Mouse (Mus musculus) thymus, postnatal 14 days (tissue): Measurements from ENCODE around the gene Baz2b.
"Not testable (repeated sequence)": the region's sequence is repeated elsewhere in the genome, so short reads cannot be mapped to it uniquely, and the experiment has no call there.

Experiments used
- DNase-seq: peaks from one replicate; pipeline ENCODE4 v3.0.0; 2021

Gene Baz2b

DNA sequence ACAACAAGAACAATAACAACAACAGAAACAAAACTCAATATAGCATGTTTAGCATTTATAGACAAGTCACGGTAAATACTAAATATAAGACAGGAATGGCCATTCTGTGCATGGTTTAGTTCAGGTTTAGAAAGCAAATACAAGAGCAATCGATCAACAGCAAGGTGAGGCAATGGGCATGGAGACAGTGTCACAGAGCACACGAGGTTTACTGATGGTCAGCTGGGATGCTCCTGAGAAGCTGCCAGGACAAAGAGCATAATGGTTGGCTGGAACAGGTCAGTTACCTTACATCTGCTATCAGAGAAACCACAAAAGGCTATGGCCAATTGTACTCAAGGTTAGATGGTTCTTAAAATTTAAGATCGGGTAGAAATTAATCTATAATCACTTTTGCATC lies 277.4 kb downstream of the Baz2b start:
- no peak for DNase-seq

DNA sequence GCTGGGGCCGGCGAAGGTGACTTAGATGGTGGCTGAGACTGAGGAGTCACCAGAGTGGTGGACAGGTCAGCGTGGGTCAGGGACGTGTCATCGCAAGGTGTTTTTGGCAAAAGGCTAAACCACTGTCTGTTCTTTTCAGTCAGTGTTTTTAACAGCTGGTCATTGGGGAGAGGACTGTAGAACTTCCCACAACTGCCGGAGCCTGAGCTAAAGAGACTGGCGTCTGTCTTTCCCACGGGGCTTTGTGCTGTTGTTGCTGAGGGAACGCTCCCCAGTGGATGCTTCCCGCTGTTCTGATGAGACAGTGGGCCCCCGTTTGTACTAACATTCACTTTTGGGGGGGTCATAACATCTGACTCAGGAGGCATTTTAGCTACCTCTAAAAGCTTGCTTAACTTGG lies 296.0 kb downstream of the Baz2b start:
- no peak for DNase-seq

DNA sequence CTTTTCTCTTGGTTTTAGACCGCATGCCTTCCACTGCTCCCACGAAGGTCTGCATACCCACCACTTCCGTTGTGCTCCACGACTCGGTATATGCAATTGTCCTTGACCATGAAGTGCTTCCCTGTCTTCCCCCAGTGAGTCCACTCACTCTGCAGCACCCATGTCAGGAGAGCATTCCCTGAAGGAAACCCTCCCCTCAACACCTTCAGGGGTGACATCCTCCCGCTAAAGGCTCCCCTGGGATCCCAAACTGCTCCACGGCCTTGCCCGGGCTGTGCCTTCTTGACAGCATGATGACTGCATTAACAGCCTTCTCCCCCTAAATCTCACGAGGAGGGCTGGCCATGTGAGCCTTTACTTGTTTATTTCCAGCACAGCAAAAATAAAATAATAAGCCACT lies 301.6 kb downstream of the Baz2b start:
- DNase-seq = no peak

DNA sequence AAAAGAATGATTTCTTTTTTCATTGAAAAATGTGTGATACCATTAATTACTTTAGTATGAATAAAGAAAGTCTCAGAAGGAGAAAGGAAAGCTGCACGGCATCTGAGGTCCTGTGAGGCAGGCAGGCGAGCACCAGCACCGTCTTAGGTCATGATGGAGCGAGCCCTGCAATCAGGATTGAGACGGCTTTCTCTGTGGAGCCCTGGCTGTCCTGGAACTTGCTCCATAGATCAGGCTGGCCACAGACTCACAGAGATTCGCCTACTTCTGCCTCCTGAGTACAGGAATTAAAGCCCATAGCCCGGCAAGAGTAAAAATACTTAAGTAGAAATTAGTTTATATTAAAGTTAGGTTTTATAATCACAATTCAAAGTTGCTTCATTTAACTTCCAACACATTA lies 305.6 kb downstream of the Baz2b start:
- no peak for DNase-seq

DNA sequence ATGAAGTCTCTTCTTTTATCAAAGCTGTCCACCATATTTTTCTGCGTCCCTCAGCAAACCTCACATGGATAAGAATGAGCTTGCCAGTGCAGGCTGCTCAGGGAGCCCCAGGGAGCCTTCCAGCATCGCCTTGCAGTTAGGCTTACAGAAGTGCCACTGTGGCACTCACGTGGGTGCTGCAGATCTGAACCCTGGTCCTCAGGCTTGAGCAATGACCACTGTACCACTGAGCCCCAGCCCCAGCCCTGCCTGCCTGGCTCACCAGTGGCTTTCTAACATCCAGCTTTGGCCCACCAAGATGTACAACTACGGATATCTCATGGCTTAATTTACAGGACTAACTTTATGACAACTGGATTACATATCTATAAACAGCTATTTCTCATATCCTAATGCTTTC lies 311.0 kb downstream of the Baz2b start:
- no peak for DNase-seq

DNA sequence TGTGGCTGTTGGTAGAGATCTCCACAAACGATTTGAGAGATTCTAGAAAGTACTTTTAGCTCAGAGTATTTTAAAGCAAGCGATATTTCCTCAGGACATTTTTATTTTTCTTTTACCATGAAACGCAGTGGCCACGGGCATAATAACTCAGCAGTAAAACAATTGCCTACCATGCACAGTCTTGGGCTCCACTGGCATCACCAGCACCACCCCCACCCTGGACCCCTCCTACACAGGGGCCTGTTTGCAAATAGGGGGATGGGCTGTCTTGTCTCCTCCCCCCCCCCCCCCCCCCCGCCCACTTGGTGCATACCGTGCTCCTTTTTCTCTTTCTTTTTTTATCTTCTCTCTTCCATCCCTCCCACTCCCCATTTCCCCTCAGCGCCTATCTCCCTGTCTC lies 311.5 kb downstream of the Baz2b start:
- DNase-seq = no peak

DNA sequence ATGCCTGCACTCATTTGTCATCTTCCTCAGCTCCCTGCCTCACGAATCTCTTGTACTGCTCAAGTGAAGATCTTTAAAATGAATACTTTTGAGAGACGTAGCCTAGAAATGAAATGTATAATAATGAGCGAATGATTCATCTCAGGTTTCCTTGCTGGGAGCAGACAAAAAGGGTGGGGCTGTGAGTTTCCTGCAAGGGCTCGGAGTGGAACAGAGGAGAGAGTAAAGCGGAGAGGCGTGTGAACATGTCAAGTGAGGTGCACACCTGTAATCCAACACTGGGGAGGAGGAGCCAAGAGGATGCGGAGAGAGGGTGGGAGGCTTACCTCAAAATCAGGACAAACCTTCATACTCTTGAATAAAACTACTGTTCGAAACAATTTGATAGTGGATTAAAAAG lies 312.8 kb downstream of the Baz2b start:
- DNase-seq = no peak

DNA sequence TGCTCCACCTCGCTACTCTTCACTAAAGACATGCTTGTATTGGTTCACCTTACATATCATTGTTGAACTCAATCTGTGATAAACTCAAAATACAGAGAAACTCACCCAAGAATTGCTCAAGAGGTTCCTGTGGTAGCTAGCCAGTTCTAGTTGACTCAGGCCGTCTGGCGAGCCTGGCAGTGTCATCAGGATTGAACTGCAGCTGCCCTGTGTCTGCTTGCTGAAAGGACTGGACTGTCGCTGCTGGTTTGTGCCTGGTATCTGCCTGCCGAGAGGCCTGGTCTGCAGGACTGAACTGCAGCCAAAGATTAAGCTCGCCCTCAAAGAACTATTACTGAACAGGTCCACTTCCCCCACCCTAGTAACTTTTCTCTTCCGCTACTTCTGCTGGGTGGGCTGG lies 313.2 kb downstream of the Baz2b start:
- DNase-seq = no peak

DNA sequence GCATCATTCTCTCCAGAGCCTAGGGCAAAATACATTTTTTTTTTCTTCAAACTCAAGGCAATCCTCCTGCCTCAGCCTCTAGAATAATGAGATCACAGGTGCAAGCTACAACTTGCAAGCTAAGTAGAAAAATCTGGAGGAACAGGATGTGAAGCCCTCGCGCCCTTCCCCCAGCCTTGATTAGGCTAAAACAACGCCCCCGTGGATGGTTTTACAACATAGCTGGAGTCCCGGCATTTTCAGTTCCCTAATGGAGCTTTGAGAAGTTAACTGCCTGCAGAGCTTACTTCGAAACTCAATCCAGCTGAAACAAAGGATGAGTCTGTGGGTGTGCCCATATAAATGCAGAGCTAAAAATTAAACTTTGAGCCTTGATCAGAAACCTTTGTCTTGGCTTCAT lies 319.9 kb downstream of the Baz2b start:
- no peak for DNase-seq

DNA sequence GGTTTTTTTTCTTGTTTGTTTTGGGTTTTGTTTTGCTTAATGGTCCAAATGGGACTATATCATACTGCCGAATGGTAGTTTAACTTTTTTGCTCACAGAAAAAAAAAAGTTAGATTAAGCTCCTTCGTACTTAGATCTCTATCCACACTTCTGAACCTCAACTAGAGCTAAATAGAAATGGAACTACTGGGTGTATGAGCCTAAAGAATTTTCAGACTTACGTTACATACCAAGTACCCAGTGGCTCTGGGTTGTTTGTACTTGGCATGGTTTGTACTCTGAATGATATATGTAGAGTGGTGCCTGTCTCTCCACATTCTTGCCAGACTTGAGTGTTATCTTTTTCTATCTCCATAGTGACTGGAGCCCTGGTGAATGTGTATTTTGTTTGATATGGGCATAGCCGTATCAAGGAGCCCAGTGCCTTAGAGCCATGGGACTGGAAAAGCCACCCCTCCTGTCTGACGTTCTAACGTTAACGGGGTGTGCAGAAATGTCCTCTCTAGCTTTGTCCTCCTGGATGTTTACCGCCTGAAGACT lies 326.8 kb downstream of the Baz2b start:
- DNase-seq = no peak

DNA sequence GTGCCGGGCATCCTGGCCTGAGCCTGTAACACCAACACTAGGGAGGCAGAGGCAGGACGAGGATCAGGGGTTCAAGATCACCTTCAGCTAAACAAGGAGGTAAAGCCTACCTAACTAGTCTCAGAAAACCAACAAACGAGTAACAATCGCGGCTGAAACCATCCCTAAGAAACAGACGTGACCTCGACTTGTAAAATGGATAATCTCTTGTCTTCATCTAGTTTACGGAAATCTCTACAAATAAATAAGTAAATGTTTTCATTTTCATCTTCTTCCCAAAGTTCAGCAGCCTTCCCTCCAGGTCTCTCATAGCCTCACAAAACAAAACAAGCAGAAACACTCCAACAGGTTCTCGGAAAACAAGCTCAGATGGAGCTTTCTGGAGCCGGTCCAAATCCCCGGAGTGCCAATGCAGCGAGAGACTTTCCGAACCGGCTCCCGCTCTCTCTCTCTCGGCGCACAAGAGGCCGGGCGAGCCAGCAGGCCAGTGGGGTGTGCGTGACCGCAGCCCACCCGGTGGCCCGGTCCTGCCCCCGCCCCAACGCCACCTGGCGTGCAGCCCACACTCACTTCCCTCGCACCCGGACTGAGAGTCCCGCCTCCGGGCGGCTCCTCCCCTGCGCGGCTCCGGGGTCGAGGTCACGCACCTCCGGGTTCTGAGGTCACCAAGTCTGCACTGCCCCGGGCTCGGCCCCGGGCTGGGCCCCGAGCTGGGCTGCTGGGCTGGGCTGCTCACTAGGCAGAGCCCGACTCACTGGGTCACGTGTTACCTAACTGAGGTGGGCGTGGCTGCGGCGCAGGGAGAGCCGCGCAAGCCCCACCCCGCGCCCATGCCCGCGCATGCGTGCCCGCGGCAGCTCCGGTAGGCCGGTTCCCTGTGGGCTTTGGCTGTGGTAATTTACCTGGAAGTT lies 327.6 kb downstream of the Baz2b start, which contains the start of gene Wdsub1:
Gene Wdsub1 (minus strand): TSS at position 761 of the 911 bp plus-strand sequence.
- peak; percentile 94 for DNase-seq

DNA sequence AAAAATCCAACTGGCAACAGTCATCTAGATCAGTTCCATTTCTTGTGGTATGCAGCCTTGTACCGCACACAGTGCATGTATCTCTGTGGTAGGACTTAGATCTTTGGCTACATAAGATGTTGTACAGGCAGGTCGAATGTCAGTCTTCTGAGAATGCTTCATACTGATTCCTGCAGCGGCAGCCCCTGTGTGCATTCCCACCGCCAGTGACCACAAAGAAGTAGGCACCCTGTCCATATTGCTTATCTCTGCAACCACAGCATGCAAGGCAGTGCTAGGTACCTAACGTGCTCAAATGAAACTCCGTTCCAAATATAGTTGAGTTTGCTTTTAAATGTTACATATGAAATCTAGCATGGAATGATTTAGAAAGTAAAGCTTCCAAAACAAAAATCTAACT lies 328.2 kb downstream of the Baz2b start:
- no peak for DNase-seq

DNA sequence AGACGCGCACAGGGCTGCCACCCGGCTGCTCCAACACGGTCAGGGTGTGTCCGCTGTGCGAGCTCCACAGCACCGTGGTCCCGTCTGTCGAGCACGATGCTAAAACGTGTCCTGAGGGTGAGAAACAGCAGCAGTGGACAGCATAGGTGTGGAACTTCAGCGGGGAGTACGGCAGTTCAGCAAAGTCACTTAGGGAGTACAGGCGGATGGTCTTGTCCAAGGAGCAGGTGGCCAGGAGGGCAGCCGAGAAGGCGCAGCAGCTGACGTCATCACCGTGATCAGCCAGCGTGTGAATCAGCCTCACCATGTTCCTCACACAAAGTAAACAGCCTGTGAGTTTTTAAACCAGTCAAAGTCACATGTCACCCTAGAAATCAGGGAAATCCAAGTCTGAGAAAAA lies 331.4 kb downstream of the Baz2b start:
- no peak for DNase-seq

DNA sequence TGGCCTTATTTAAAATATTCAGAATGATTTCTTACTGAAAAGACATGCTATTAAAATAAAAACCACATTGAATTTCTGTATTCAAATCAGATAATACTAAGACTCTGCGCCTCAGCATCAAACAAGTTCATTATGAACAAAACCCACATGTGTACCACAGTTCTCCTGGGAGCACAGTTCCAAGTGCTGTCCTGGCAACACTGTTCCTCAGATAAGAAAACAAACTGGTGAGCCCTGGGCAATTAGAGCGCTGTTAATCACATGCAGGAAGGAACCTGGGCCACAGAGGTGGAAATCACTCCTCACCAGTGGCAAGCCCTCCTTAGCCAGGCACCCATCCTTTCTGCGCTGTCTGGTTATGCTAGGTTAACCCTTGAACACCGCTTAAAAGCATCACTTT lies 332.3 kb downstream of the Baz2b start:
- peak; percentile 14 for DNase-seq

DNA sequence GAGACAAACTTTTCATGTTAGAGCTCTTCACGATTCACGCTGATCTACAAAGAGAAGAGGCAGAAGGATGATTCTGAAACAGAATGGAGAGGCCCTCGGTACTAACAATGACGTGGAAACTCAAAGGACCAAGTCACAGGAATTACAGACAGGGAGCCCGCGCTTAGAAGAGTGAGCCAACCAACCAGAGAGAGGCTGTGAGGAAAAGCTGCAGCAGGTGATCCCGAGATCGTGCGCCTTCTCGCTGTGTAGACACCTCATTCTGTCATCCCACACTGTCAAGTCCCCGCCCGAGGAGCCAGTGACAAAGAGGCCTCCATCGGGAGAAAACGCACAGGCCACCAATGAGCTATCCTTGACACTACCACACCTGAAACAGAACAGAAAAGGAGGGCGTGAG lies 333.2 kb downstream of the Baz2b start:
- DNase-seq = no peak

DNA sequence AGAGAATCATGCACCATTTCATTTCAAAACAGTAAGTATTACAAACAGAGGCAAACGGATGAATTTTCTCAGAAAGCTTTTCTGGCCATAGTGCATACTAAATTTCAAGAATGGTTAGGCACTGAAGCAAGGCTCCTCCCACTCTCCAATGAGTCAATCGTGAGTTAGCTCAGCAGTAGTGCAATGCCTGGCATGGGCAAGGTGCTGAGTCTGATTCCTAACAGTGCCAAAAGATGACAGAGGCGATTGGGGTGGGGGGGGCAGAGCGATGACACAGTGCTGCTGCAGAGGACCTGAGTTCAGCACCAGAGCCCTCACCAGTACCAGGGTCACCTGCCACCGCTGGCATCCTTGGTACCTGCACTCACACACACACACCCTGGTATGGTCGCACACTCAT lies 339.1 kb downstream of the Baz2b start:
- no peak for DNase-seq

DNA sequence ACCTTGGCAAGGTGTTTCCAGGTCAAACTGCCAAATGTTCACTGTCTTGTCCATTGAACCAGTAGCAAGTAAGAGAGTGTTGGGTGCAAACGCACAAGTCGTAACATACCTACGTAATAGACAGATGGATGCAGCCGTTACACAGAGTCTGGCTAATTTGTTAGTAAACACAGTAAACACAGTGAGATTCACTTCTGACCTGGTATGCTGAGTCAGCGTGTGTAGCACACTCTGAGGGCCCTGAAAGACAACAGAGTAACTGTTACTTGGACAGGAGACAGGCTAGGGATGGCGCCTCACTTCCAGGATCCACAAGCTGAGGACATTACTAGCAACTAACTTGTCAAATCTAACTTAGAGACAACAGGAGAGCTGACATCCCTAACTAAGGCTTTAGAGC lies 347.0 kb downstream of the Baz2b start:
- no peak for DNase-seq

DNA sequence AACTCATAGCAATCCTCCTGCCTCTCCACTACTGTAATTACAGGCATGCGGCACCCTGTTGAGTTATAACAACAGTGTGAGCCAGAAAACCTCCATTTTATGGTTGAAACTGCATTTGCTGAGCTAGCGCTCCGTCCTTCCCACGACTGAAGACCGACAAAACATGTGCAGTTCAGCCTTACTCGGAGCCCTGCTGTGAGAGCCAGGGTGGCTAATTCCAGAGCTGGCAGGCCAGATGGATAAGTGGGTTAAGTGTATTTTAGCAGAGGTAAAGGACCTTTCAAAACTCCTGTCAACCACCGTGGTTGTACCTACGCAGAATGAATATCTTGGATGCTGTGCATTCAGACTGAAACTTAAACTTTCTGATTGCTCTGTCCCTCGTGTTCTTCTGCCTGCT lies 355.3 kb downstream of the Baz2b start:
- DNase-seq = no peak

DNA sequence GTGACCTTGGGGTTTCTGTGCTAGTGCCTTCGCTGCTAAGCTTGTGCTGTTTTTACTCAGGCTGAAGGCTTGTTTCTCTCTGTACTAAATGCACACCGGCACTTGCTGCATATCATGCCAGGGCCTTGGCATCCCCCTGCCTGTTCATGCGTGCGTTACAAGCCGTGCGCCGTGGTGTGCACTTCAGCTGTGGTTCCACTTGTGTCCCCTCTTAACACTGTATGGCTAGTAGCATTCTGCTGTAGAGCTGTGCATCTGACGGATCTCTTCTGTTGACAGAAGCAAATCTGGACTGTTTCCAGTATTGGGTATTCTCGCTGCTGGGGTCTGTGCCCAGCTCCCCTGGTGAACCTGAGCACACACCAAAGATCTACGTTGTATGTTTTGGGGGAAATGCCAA lies 356.1 kb downstream of the Baz2b start:
- no peak for DNase-seq

DNA sequence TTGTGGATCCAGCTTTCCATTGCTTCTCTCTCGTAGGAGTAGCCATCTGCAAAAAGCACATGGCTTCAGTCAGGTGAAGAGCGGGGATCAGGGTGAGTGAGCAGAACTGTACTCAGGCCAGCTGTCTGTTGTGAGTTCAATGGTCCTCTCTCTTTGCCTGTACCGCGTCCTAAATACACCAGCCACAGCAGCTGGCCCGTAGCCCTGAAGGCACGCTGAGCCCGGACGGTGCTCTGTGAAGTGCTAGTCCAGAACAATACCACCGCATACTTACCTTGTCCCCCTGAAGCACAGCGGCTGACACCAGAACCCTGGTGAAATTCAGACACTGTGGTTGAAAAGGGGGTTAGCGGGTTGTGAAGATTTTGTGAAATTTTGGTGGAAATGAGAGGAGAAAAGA lies 356.7 kb downstream of the Baz2b start:
- DNase-seq = no peak

DNA sequence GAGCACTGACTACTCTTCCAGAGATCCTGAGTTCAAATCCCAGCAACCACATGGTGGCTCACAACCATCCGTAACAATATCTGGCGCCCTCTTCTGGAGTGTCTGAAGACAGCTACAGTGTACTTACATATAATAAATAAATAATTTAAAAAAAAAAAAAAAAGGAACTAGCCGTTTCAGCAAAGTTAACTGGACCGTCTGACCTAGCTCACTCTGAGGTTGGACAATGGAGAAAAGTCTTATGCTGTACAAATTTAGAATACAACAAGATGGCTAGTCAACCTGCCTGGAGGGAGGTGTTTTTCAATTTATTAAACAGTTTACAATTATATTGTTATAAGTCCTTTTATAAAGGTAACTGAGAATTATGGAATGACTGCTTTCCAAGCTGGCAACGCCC lies 357.8 kb downstream of the Baz2b start:
- not testable (repeated sequence) for DNase-seq
